Mouse (Mus musculus) brown adipose tissue, adult 24 weeks (tissue): Measurements from ENCODE around the gene Rnf207. TPM values are rescaled to one million over a fixed set of nuclear protein-coding genes. Genes with fewer than 3 reads are reported as not detected.

ENCODE experiments used
- H3K27ac ChIP-seq: fragments of 200-500 bp; replicated peaks from 2 replicates; pipeline ENCODE4 v1.5.1; 2012; ENCODE audit warnings: low read depth, mild to moderate bottlenecking, low read length
- H3K4me1 ChIP-seq: fragments of 200-500 bp; 2 replicates; pipeline ENCODE4 v1.6.1; 2012; ENCODE audit warnings: low read length, mixed read lengths; ENCODE audit not compliant: control insufficient read depth, insufficient read depth, insufficient read length
- H3K4me3 ChIP-seq: fragments of 200-500 bp; 2 replicates; pipeline ENCODE4 v1.5.1; 2012; ENCODE audit warnings: low read depth, mild to moderate bottlenecking, low read length, moderate library complexity; ENCODE audit not compliant: insufficient read depth
- polyA plus RNA-seq: library from polyadenylated mRNA; stranded (reverse); fragments of >200 nt; gene quantifications from 2 replicates; pipeline ENCODE4 v1.2.4, GENCODE M21; 2012; ENCODE audit not compliant: missing spikeins, insufficient read depth, insufficient read length

The Rnf207 gene
- polyA plus RNA-seq, 1 experiment = not detected

DNA sequence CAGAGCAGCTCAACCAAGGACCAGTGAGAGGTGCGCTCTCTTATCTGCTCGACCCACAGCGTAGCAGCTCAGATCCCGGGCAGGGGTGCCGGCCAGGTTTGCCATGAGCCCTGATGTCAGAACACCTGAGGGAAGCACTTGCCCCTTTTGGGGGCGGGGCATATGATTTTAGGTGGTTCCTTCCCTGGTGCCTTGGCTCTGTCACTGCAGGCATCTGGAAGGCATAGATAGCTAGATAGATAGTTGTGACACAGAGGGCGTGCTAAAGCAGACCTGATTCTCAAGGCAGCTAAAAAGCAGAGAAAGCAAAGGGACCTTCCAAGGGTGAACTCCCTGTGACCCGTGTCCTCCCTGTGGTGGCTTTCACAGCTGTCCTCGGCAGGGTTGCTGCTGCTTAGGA is 55.7 kb downstream of the Rnf207 start:
- H3K27ac ChIP-seq = no peak overlapping the region

GRCm38 (mm10) chr4:152262187-152262586 is 56.6 kb downstream of the Rnf207 start:
- no peaks in the 10 kb centered on the region; the same call in 1 of the 2 replicates for H3K4me1 ChIP-seq
- H3K27ac ChIP-seq = no peak overlapping the region
- H3K4me3 ChIP-seq = no peak overlapping the region

More for the DNA sequence above, 55.7 kb downstream of the Rnf207 start:
- H3K4me3 ChIP-seq = no peak overlapping the region
- H3K4me1 ChIP-seq = peaks cover 5% of the 10 kb centered on the region; the same call in 1 of the 2 replicates

DNA sequence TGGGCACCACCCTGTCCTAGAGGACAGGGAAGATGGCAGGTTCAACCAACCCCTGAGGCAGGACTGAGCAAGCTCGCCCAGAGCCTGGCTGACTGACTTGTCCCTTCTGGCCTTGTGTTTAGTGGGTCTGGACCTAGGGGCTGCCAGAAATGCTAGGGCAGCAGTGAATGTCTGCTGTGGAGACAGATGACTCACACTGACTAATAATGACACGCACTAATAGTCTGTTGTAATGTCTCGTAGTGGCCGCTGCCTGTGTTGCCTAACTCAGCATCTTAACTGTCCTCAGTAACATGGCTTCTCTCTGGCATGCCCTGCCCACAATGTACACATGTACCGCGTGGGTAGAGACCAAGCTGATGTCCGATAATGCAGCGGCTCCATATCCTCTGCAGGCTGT is 58.3 kb downstream of the Rnf207 start:
- Histone ChIP-seq H3K4me1 (no peaks in the 10 kb centered on the region; the same call in 1 of the 2 replicates), H3K27ac (no peak overlapping the region), H3K4me3 (no peak overlapping the region)

DNA sequence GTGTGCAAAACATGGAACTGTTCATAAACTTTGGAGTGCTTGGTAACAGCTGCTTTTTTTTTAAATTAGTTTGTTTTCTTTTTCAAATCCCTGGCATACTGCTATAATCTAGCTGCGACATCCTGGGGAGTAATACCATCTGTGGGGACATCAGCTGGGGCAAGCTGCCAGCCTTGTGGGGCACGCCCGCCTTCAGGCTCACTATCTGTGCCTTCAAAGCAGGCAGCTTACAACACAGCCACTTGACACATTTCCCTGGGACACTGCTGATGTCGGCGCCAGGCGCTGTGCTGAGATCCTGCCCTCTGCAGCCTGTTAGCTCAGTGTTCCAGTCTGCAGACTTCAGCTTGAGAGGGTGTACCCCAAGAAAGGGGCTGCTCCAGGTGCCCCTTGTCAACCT is 61.7 kb downstream of the Rnf207 start:
- H3K27ac ChIP-seq = no peak overlapping the region

More for the DNA sequence above, 61.7 kb downstream of the Rnf207 start:
- Histone ChIP-seq H3K4me3 (no peak overlapping the region), H3K4me1 (no peaks in the 10 kb centered on the region)

Other genes starting within 250 kb of the Rnf207 start
- gene Plekhg5, start 246.5 kb downstream of the Rnf207 start, polyA plus RNA-seq = 2.3 and 5.7 TPM in 2 replicates
- 1.9 TPM in 1 of 2 replicates, not detected in the other for gene Tnfrsf25, start 203.1 kb downstream of the Rnf207 start, polyA plus RNA-seq
- 1.0 TPM in 1 of 2 replicates, not detected in the other for gene Espn, start 166.6 kb downstream of the Rnf207 start, polyA plus RNA-seq
- gene Hes2, start 160.1 kb downstream of the Rnf207 start, polyA plus RNA-seq = not detected in 2 replicates
- gene Acot7, start 140.9 kb downstream of the Rnf207 start, polyA plus RNA-seq = 15.6 and 19.4 TPM in 2 replicates
- 4.3 and 6.0 TPM in 2 replicates for gene Gpr153, start 44.8 kb downstream of the Rnf207 start, polyA plus RNA-seq
- gene Hes3, start 27.3 kb downstream of the Rnf207 start, polyA plus RNA-seq = not detected in 2 replicates
- 17.5 and 20.7 TPM in 2 replicates for gene Icmt, start 21.8 kb downstream of the Rnf207 start, polyA plus RNA-seq
- 638 and 747 TPM in 2 replicates for gene Rpl22, start 6.7 kb upstream of the Rnf207 start, polyA plus RNA-seq
- gene Chd5, start 19.7 kb upstream of the Rnf207 start, polyA plus RNA-seq = 0.17 TPM in 1 of 2 replicates, not detected in the other
- gene Nphp4, start 157.7 kb upstream of the Rnf207 start, polyA plus RNA-seq = not detected in 2 replicates
- gene Kcnab2, start 158.9 kb upstream of the Rnf207 start, polyA plus RNA-seq = 2.8 and 5.4 TPM in 2 replicates